Mouse (Mus musculus): ENCODE measurements at regions not wholly inside any gene's neighbourhood (a gene's known extent, or its start where the extent isn't known, plus 50 kb on each side); places are given as distances from the start of the nearest gene placed in this dataset.

DNA sequence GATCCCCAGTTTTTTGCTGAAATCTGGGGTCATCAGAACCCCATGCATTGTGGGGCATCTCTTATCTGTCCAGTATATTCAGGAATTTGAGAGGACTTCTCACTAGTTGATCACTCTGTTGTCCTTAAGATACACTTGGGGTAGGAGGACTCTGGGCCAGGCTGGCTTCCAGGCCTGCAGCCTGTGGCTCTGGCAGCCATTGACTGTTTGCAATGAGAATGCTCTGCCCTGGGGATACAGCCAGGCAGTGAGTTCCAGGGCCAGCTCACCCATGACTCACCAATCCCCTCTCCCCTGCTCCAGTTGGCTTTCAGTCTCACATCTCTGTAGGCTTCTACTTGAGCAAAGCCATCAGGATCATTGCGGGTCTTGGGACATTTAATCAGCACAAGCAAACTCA, 334.3 kb upstream of the Acvr2a start:
- WGBS, result 92% methylated on average over 1 of the region's 1 CpGs
- DNase-seq, result no peak
- Histone ChIP-seq H3K4me1 (ENCODE audit: control insufficient read depth, insufficient read depth, low read length) (no peaks in the 10 kb centered on the region; the same call in 1 of the 2 replicates), H3K27ac (ENCODE audit: insufficient read depth, low read depth, low read length) (no peak overlapping the region), H3K27me3 (replicated peaks; ENCODE audit: control insufficient read depth, insufficient read depth, low read length) (no peaks in the 10 kb centered on the region), H3K4me3 (ENCODE audit: insufficient read depth, low read depth, low read length) (no peak overlapping the region), H3K36me3 (ENCODE audit: control insufficient read depth, insufficient read depth, low read length) (no peaks in the 10 kb centered on the region)
- no peak for TF ChIP-seq CTCF (conservative IDR thresholded peaks at IDR 0.05; ENCODE audit: insufficient read depth, insufficient read length, low read depth, low read length)
- no peak for TF ChIP-seq POLR2A (IDR thresholded peaks at IDR 0.05; ENCODE audit: low read depth, low read length)

DNA sequence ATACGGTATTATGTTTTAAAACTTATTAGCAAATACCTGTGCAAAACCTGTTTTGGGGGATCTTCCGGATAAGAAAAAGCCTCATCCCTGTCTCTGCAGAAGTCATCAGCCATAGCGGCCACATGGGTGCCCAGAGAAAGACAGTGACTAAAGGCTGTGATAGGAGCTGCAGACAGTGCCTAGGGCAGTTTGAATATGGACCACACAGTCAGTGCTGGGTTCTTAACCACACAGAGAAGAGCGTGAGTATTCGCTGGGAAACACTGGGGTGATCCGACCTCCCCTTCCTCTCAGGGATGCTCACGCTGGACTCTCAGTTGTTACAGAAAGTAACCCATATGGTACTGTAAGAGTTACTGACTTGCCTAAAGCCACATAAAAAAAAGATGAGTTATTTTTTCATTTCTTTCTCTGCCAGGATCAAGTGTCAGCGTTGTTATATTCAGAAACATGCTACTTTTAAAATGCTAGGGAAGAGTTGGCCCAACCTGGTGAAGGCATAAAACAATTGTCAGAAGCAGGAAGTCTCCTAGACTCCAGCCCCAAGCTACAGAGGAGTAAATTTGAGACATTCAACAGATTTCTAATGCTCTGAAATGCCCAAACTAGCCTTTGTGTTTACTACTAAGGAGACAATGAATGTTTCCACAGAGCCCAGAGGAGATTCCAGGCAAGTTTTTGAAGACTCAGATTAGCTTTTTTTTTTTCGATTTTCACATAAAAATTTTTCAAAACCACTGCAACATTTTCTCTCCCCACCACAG, 333.3 kb upstream of the Acvr2a start:
- H3K4me1 ChIP-seq (ENCODE audit: control insufficient read depth, insufficient read depth, low read length), result no peaks in the 10 kb centered on the region; the same call in 1 of the 2 replicates
- H3K27me3 ChIP-seq (replicated peaks; ENCODE audit: control insufficient read depth, insufficient read depth, low read length), result no peaks in the 10 kb centered on the region
- H3K4me3 ChIP-seq (ENCODE audit: insufficient read depth, low read depth, low read length), result no peak overlapping the region
- no peaks in the 10 kb centered on the region for H3K36me3 ChIP-seq (ENCODE audit: control insufficient read depth, insufficient read depth, low read length)
- 70% methylated on average over 9 of the region's 9 CpGs for WGBS
- DNase-seq, result peak; percentile 28
- no peak overlapping the region for H3K27ac ChIP-seq (ENCODE audit: insufficient read depth, low read depth, low read length)
- no peak for TF ChIP-seq CTCF (conservative IDR thresholded peaks at IDR 0.05; ENCODE audit: insufficient read depth, insufficient read length, low read depth, low read length)
- no peak for TF ChIP-seq POLR2A (IDR thresholded peaks at IDR 0.05; ENCODE audit: low read depth, low read length)

- no peak overlapping the region for H3K27ac ChIP-seq (ENCODE audit: insufficient read depth, low read depth, low read length)
- no peak overlapping the region for H3K4me3 ChIP-seq (ENCODE audit: insufficient read depth, low read depth, low read length)
- no peaks in the 10 kb centered on the region for H3K27me3 ChIP-seq (replicated peaks; ENCODE audit: control insufficient read depth, insufficient read depth, low read length)
- TF ChIP-seq CTCF (conservative IDR thresholded peaks at IDR 0.05; ENCODE audit: insufficient read depth, insufficient read length, low read depth, low read length), result no peak
- no peak for TF ChIP-seq POLR2A (IDR thresholded peaks at IDR 0.05; ENCODE audit: low read depth, low read length)
- WGBS, result 41% methylated on average over 12 of the region's 12 CpGs
- H3K36me3 ChIP-seq (ENCODE audit: control insufficient read depth, insufficient read depth, low read length), result no peaks in the 10 kb centered on the region
- DNase-seq, result no peak
- no peaks in the 10 kb centered on the region; the same call in 1 of the 2 replicates for H3K4me1 ChIP-seq (ENCODE audit: control insufficient read depth, insufficient read depth, low read length)
Measured at GRCm38 (mm10) chr2:48481209-48481742, 332.6 kb upstream of the Acvr2a start.

GRCm38 (mm10) chr2:48493574-48493973, 320.3 kb upstream of the Acvr2a start:
- no peak for DNase-seq
- 76% methylated on average over 3 of the region's 3 CpGs for WGBS
- no peak for TF ChIP-seq POLR2A (IDR thresholded peaks at IDR 0.05; ENCODE audit: low read depth, low read length)
- no peak for TF ChIP-seq CTCF (conservative IDR thresholded peaks at IDR 0.05; ENCODE audit: insufficient read depth, insufficient read length, low read depth, low read length)

GRCm38 (mm10) chr2:48494065-48494464, 319.8 kb upstream of the Acvr2a start:
- 32% methylated on average over 2 of the region's 2 CpGs for WGBS

More at GRCm38 (mm10) chr2:48493574-48493973, 320.3 kb upstream of the Acvr2a start:
- no peak overlapping the region for H3K4me3 ChIP-seq (ENCODE audit: insufficient read depth, low read depth, low read length)
- H3K4me1 ChIP-seq (ENCODE audit: control insufficient read depth, insufficient read depth, low read length), result no peaks in the 10 kb centered on the region
- H3K27me3 ChIP-seq (replicated peaks; ENCODE audit: control insufficient read depth, insufficient read depth, low read length), result no peaks in the 10 kb centered on the region
- H3K36me3 ChIP-seq (ENCODE audit: control insufficient read depth, insufficient read depth, low read length), result no peaks in the 10 kb centered on the region
- H3K27ac ChIP-seq (ENCODE audit: insufficient read depth, low read depth, low read length), result no peak overlapping the region

GRCm38 (mm10) chr2:48494632-48495031, 319.3 kb upstream of the Acvr2a start:
- no peak for TF ChIP-seq CTCF (conservative IDR thresholded peaks at IDR 0.05; ENCODE audit: insufficient read depth, insufficient read length, low read depth, low read length)
- H3K27ac ChIP-seq (ENCODE audit: insufficient read depth, low read depth, low read length), result peak overlapping the region; percentile 23; the same call in 1 of the 2 replicates
- H3K36me3 ChIP-seq (ENCODE audit: control insufficient read depth, insufficient read depth, low read length), result no peaks in the 10 kb centered on the region
- H3K4me1 ChIP-seq (ENCODE audit: control insufficient read depth, insufficient read depth, low read length), result no peaks in the 10 kb centered on the region
- no peak for DNase-seq
- no peaks in the 10 kb centered on the region for H3K27me3 ChIP-seq (replicated peaks; ENCODE audit: control insufficient read depth, insufficient read depth, low read length)
- 90% methylated on average over 3 of the region's 3 CpGs for WGBS
- no peak overlapping the region for H3K4me3 ChIP-seq (ENCODE audit: insufficient read depth, low read depth, low read length)

More at GRCm38 (mm10) chr2:48494065-48494464, 319.8 kb upstream of the Acvr2a start:
- H3K4me1 ChIP-seq (ENCODE audit: control insufficient read depth, insufficient read depth, low read length), result no peaks in the 10 kb centered on the region
- H3K27ac ChIP-seq (ENCODE audit: insufficient read depth, low read depth, low read length), result no peak overlapping the region
- no peaks in the 10 kb centered on the region for H3K27me3 ChIP-seq (replicated peaks; ENCODE audit: control insufficient read depth, insufficient read depth, low read length)
- H3K36me3 ChIP-seq (ENCODE audit: control insufficient read depth, insufficient read depth, low read length), result no peaks in the 10 kb centered on the region
- no peak for TF ChIP-seq POLR2A (IDR thresholded peaks at IDR 0.05; ENCODE audit: low read depth, low read length)
- no peak overlapping the region for H3K4me3 ChIP-seq (ENCODE audit: insufficient read depth, low read depth, low read length)
- peak; percentile 66 for DNase-seq

- Histone ChIP-seq H3K27me3 (replicated peaks; ENCODE audit: control insufficient read depth, insufficient read depth, low read length) (no peaks in the 10 kb centered on the region), H3K4me3 (ENCODE audit: insufficient read depth, low read depth, low read length) (no peak overlapping the region), H3K4me1 (ENCODE audit: control insufficient read depth, insufficient read depth, low read length) (no peaks in the 10 kb centered on the region), H3K27ac (ENCODE audit: insufficient read depth, low read depth, low read length) (no peak overlapping the region), H3K36me3 (ENCODE audit: control insufficient read depth, insufficient read depth, low read length) (no peaks in the 10 kb centered on the region)
- no peak for DNase-seq
- TF ChIP-seq POLR2A (IDR thresholded peaks at IDR 0.05; ENCODE audit: low read depth, low read length) (no peak), CTCF (conservative IDR thresholded peaks at IDR 0.05; ENCODE audit: insufficient read depth, insufficient read length, low read depth, low read length) (no peak)
- 94% methylated on average over 5 of the region's 5 CpGs for WGBS
Measured at GRCm38 (mm10) chr2:48498047-48498723, 315.7 kb upstream of the Acvr2a start.
